Mouse (Mus musculus): ENCODE results near the gene Unc45b. TPM values are rescaled to one million over a fixed set of nuclear protein-coding genes. Genes with fewer than 3 reads are reported as not detected.
A peak's percentile ranks its signal among the peaks of the same experiment; 100 is the strongest.

Unc45b gene
- polyA plus RNA-seq, 1 experiment from 2014 or later: 1.6 TPM

- Histone ChIP-seq H3K36me3 (ENCODE audit: control insufficient read depth, insufficient read depth, low read length) (no peaks in the 10 kb centered on the region), H3K27ac (ENCODE audit: low read depth) (no peak overlapping the region), H3K4me1 (replicated peaks; ENCODE audit: control insufficient read depth, insufficient read depth, low read length) (no peaks in the 10 kb centered on the region; the same call in 1 of the 2 replicates), H3K4me2 (ENCODE audit: low read length) (no peak overlapping the region), H3K4me3 (ENCODE audit: low read depth, low read length) (no peak overlapping the region), H3K27me3 (replicated peaks; ENCODE audit: control insufficient read depth, insufficient read depth, low read length) (peaks cover 31% of the 10 kb centered on the region), H3K9me3 (ENCODE audit: control insufficient read depth, low read length) (no peaks in the 10 kb centered on the region), H3K9ac (ENCODE audit: low read length) (no peak overlapping the region)
- ATAC-seq (replicated peaks; ENCODE audit: low FRiP score, low TSS enrichment, low read depth): no peak
- 52% methylated on average over 4 of the region's 4 CpGs for WGBS
- DNase-seq (ENCODE audit: low spot score): no peak
Observed at GRCm38 (mm10) chr11:82947457-82947856, 37.1 kb downstream of the Unc45b start.

- H3K4me3 ChIP-seq (ENCODE audit: low read depth, low read length): no peak overlapping the region
- no peaks in the 10 kb centered on the region; the same call in 1 of the 2 replicates for H3K4me1 ChIP-seq (replicated peaks; ENCODE audit: control insufficient read depth, insufficient read depth, low read length)
- 82% methylated on average over 9 of the region's 9 CpGs for WGBS
- DNase-seq (ENCODE audit: low spot score) (no peak), ATAC-seq (replicated peaks; ENCODE audit: low FRiP score, low TSS enrichment, low read depth) (no peak)
- no peak overlapping the region for H3K9ac ChIP-seq (ENCODE audit: low read length)
- H3K27me3 ChIP-seq (replicated peaks; ENCODE audit: control insufficient read depth, insufficient read depth, low read length): peaks cover 46% of the 10 kb centered on the region
- no peak overlapping the region for H3K4me2 ChIP-seq (ENCODE audit: low read length)
- no peak overlapping the region for H3K27ac ChIP-seq (ENCODE audit: low read depth)
- no peaks in the 10 kb centered on the region for H3K36me3 ChIP-seq (ENCODE audit: control insufficient read depth, insufficient read depth, low read length)
- H3K9me3 ChIP-seq (ENCODE audit: control insufficient read depth, low read length): no peaks in the 10 kb centered on the region
Observed at GRCm38 (mm10) chr11:82949036-82949435, 38.7 kb downstream of the Unc45b start.

- Histone ChIP-seq H3K36me3 (ENCODE audit: control insufficient read depth, insufficient read depth, low read length) (no peaks in the 10 kb centered on the region), H3K27ac (ENCODE audit: low read depth) (no peak within 1 kb of the TSS), H3K27me3 (replicated peaks; ENCODE audit: control insufficient read depth, insufficient read depth, low read length) (peaks cover 52% of the 10 kb centered on the region), H3K9me3 (ENCODE audit: control insufficient read depth, low read length) (no peaks in the 10 kb centered on the region), H3K4me1 (replicated peaks; ENCODE audit: control insufficient read depth, insufficient read depth, low read length) (no peaks in the 10 kb centered on the region; the same call in 1 of the 2 replicates), H3K9ac (ENCODE audit: low read length) (no peak within 1 kb of the TSS), H3K4me2 (ENCODE audit: low read length) (peak within 1 kb of the TSS; percentile 12), H3K4me3 (ENCODE audit: low read depth, low read length) (no peak within 1 kb of the TSS)
- DNase-seq (ENCODE audit: low spot score) (no peak), ATAC-seq (replicated peaks; ENCODE audit: low FRiP score, low TSS enrichment, low read depth) (no peak)
- WGBS: 7% methylated on average over 10 of the region's 10 CpGs
Observed at GRCm38 (mm10) chr11:82950736-82951481, 40.6 kb downstream of the Unc45b start, which contains the start of gene Slfn5. Gene Slfn5 (plus strand): TSS chr11:82951349.

GRCm38 (mm10) chr11:82951865-82952611, 41.7 kb downstream of the Unc45b start:
- WGBS: 8% methylated on average over 28 of the region's 28 CpGs
- Histone ChIP-seq H3K36me3 (ENCODE audit: control insufficient read depth, insufficient read depth, low read length) (no peaks in the 10 kb centered on the region), H3K9ac (ENCODE audit: low read length) (no peak overlapping the region), H3K27ac (ENCODE audit: low read depth) (no peak overlapping the region), H3K27me3 (replicated peaks; ENCODE audit: control insufficient read depth, insufficient read depth, low read length) (peaks cover 52% of the 10 kb centered on the region), H3K4me3 (ENCODE audit: low read depth, low read length) (no peak overlapping the region), H3K9me3 (ENCODE audit: control insufficient read depth, low read length) (no peaks in the 10 kb centered on the region), H3K4me1 (replicated peaks; ENCODE audit: control insufficient read depth, insufficient read depth, low read length) (no peaks in the 10 kb centered on the region; the same call in 1 of the 2 replicates), H3K4me2 (ENCODE audit: low read length) (peak overlapping the region; percentile 12)
- DNase-seq (ENCODE audit: low spot score) (no peak), ATAC-seq (replicated peaks; ENCODE audit: low FRiP score, low TSS enrichment, low read depth) (no peak)

- H3K9me3 ChIP-seq (ENCODE audit: control insufficient read depth, low read length): no peaks in the 10 kb centered on the region
- no peaks in the 10 kb centered on the region; the same call in 1 of the 2 replicates for H3K4me1 ChIP-seq (replicated peaks; ENCODE audit: control insufficient read depth, insufficient read depth, low read length)
- no peak overlapping the region for H3K9ac ChIP-seq (ENCODE audit: low read length)
- ATAC-seq (replicated peaks; ENCODE audit: low FRiP score, low TSS enrichment, low read depth) (no peak), DNase-seq (ENCODE audit: low spot score) (no peak)
- 62% methylated on average over 9 of the region's 9 CpGs for WGBS
- no peak overlapping the region for H3K4me2 ChIP-seq (ENCODE audit: low read length)
- no peak overlapping the region for H3K27ac ChIP-seq (ENCODE audit: low read depth)
- H3K4me3 ChIP-seq (ENCODE audit: low read depth, low read length): no peak overlapping the region
- H3K36me3 ChIP-seq (ENCODE audit: control insufficient read depth, insufficient read depth, low read length): no peaks in the 10 kb centered on the region
- peaks cover 52% of the 10 kb centered on the region for H3K27me3 ChIP-seq (replicated peaks; ENCODE audit: control insufficient read depth, insufficient read depth, low read length)
Observed at GRCm38 (mm10) chr11:82952612-82953542, 42.5 kb downstream of the Unc45b start.

DNA sequence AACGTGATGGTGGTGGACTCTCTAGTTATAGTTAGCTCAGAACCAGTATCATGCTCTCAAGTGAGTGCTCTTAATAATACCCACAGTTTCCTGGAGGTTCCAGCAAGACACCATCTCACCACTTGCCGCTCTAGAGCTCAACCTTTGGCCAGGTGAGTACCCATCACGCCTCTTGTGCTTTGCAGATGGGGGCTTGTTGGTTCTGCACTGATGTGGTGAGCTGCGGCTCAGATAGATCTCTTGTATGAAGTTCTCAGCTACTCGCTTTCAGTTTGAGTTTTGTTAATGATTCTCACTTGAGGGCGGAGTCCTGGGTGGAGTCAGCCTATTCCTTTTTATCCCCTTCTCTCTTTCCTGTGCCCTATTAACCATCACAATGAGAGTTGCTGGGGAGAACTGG, 44.3 kb downstream of the Unc45b start:
- 66% methylated on average over 6 of the region's 6 CpGs for WGBS
- Histone ChIP-seq H3K9ac (ENCODE audit: low read length) (no peak overlapping the region), H3K9me3 (ENCODE audit: control insufficient read depth, low read length) (no peaks in the 10 kb centered on the region), H3K4me3 (ENCODE audit: low read depth, low read length) (no peak overlapping the region), H3K4me1 (replicated peaks; ENCODE audit: control insufficient read depth, insufficient read depth, low read length) (no peaks in the 10 kb centered on the region; the same call in 1 of the 2 replicates), H3K27me3 (replicated peaks; ENCODE audit: control insufficient read depth, insufficient read depth, low read length) (peaks cover 46% of the 10 kb centered on the region), H3K27ac (ENCODE audit: low read depth) (no peak overlapping the region), H3K36me3 (ENCODE audit: control insufficient read depth, insufficient read depth, low read length) (no peaks in the 10 kb centered on the region), H3K4me2 (ENCODE audit: low read length) (no peak overlapping the region)
- DNase-seq (ENCODE audit: low spot score): no peak
- ATAC-seq (replicated peaks; ENCODE audit: low FRiP score, low TSS enrichment, low read depth): no peak

- WGBS: 77% methylated on average over 10 of the region's 10 CpGs
- no peak overlapping the region for H3K9ac ChIP-seq (ENCODE audit: low read length)
- ATAC-seq (replicated peaks; ENCODE audit: low FRiP score, low TSS enrichment, low read depth) (no peak), DNase-seq (ENCODE audit: low spot score) (no peak)
- no peaks in the 10 kb centered on the region for H3K9me3 ChIP-seq (ENCODE audit: control insufficient read depth, low read length)
- H3K27me3 ChIP-seq (replicated peaks; ENCODE audit: control insufficient read depth, insufficient read depth, low read length): peaks cover 26% of the 10 kb centered on the region
- H3K36me3 ChIP-seq (ENCODE audit: control insufficient read depth, insufficient read depth, low read length): no peaks in the 10 kb centered on the region
- no peak overlapping the region for H3K4me2 ChIP-seq (ENCODE audit: low read length)
- no peak overlapping the region for H3K27ac ChIP-seq (ENCODE audit: low read depth)
- no peak overlapping the region for H3K4me3 ChIP-seq (ENCODE audit: low read depth, low read length)
- no peaks in the 10 kb centered on the region for H3K4me1 ChIP-seq (replicated peaks; ENCODE audit: control insufficient read depth, insufficient read depth, low read length)
Observed at GRCm38 (mm10) chr11:82956925-82957324, 46.6 kb downstream of the Unc45b start.

GRCm38 (mm10) chr11:82959613-82960012, 49.3 kb downstream of the Unc45b start:
- peaks cover under 1% of the 10 kb centered on the region; the same call in 1 of the 2 replicates for H3K27me3 ChIP-seq (replicated peaks; ENCODE audit: control insufficient read depth, insufficient read depth, low read length)
- H3K9ac ChIP-seq (ENCODE audit: low read length): no peak overlapping the region
- no peaks in the 10 kb centered on the region for H3K9me3 ChIP-seq (ENCODE audit: control insufficient read depth, low read length)
- no peak overlapping the region for H3K27ac ChIP-seq (ENCODE audit: low read depth)
- DNase-seq (ENCODE audit: low spot score) (no peak), ATAC-seq (replicated peaks; ENCODE audit: low FRiP score, low TSS enrichment, low read depth) (no peak)
- no peak overlapping the region for H3K4me2 ChIP-seq (ENCODE audit: low read length)
- 19% methylated on average over 4 of the region's 4 CpGs for WGBS
- no peak overlapping the region for H3K4me3 ChIP-seq (ENCODE audit: low read depth, low read length)
- no peaks in the 10 kb centered on the region for H3K4me1 ChIP-seq (replicated peaks; ENCODE audit: control insufficient read depth, insufficient read depth, low read length)
- no peaks in the 10 kb centered on the region for H3K36me3 ChIP-seq (ENCODE audit: control insufficient read depth, insufficient read depth, low read length)
